Mouse (Mus musculus) colon, adult 2 months (tissue): ENCODE results near the gene Vmn2r88. TPM values are rescaled to one million over a fixed set of nuclear protein-coding genes. Genes with fewer than 3 reads are reported as not detected.

Source experiments
- polyA plus RNA-seq: library from polyadenylated mRNA; depleted of rRNA; stranded (reverse); fragments of >200 nt; gene quantifications from 2 replicates; pipeline ENCODE4 v1.2.3, GENCODE M21; 2012; rRNA removed

The Vmn2r88 gene
- not detected in 2 replicates for polyA plus RNA-seq

GRCm38 (mm10) chr14:51410520-51410919, at the start of gene Vmn2r88:
Gene Vmn2r88 (plus strand): TSS chr14:51410820.

GRCm38 (mm10) chr14:51361456-51361855, 49.2 kb upstream of the Vmn2r88 start, which contains the start of gene Gm7247:
Gene Gm7247 (plus strand): TSS chr14:51361756.

GRCm38 (mm10) chr14:51451557-51451956, 40.9 kb downstream of the Vmn2r88 start, which contains the start of gene Vmn2r89:
Gene Vmn2r89 (plus strand): TSS chr14:51451857.

Other genes starting within 250 kb of the Vmn2r88 start
- gene Rnase2b, start 248.6 kb upstream of the Vmn2r88 start, polyA plus RNA-seq: 0.28 and 0.32 TPM in 2 replicates
- gene Ang2, start 211.7 kb upstream of the Vmn2r88 start, polyA plus RNA-seq: not detected in 2 replicates
- gene Ear14, start 207.4 kb upstream of the Vmn2r88 start, polyA plus RNA-seq: not detected in 2 replicates
- gene Rnase2a, start 154.7 kb upstream of the Vmn2r88 start, polyA plus RNA-seq: not detected in 2 replicates
- not detected in 2 replicates for gene Gm7247, start 49.1 kb upstream of the Vmn2r88 start, polyA plus RNA-seq
- gene Vmn2r89, start 41.0 kb downstream of the Vmn2r88 start, polyA plus RNA-seq: not detected in 2 replicates
- not detected in 2 replicates for gene Gm5622, start 142.0 kb downstream of the Vmn2r88 start, polyA plus RNA-seq
- gene Gm17175, start 163.2 kb downstream of the Vmn2r88 start, polyA plus RNA-seq: not detected in 2 replicates
- not detected in 2 replicates for gene Gm17174, start 181.3 kb downstream of the Vmn2r88 start, polyA plus RNA-seq
- not detected in 2 replicates for gene Gm17078, start 200.5 kb downstream of the Vmn2r88 start, polyA plus RNA-seq
- not detected in 2 replicates for gene Gm4181, start 224.8 kb downstream of the Vmn2r88 start, polyA plus RNA-seq